Mouse (Mus musculus) ES-E14 (cell line): ENCODE data around the gene Arl5c.

Experiments
- CHD2 ChIP-seq: IDR thresholded peaks from 2 replicates; pipeline ENCODE4 v1.6.1; 2014; ENCODE audit warnings: mild to moderate bottlenecking, low read depth, low read length, inconsistent platforms
- HCFC1 ChIP-seq: IDR thresholded peaks from 2 replicates; pipeline ENCODE4 v1.6.1; 2012; ENCODE audit warnings: low read length, inconsistent platforms, borderline replicate concordance; ENCODE audit not compliant: insufficient read depth
- ZNF384 ChIP-seq: IDR thresholded peaks from 2 replicates; pipeline ENCODE4 v1.6.1; 2012; ENCODE audit warnings: low read depth, low read length, inconsistent platforms

GRCm38 (mm10) chr11:97986738-97987465, 9.1 kb downstream of the Arl5c start:
- no peak for TF ChIP-seq CHD2
- TF ChIP-seq ZNF384, result no peak
- TF ChIP-seq HCFC1, result no peak
